Mouse (Mus musculus) kidney, embryonic 15.5 days (tissue): ENCODE results near the gene Mthfr. TPM values are rescaled to one million over a fixed set of nuclear protein-coding genes. Genes with fewer than 3 reads are reported as not detected.
A peak's percentile ranks its signal among the peaks of the same experiment; 100 is the strongest.

Source experiments
- ATAC-seq: fragments of 200-750 bp; cut with Nextera tagmentation; replicated peaks from 2 replicates; pipeline ENCODE4 v1.8.0; 2017; ENCODE audit warnings: moderate TSS enrichment; ENCODE audit not compliant: low FRiP score
- H3K27ac ChIP-seq: fragments of 300-500 bp; sonication (generic); 2 replicates; pipeline ENCODE4 v1.5.1; 2015; ENCODE audit warnings: mild to moderate bottlenecking, inconsistent platforms
- H3K27me3 ChIP-seq: fragments of 300-500 bp; sonication (generic); 2 replicates; pipeline ENCODE4 v1.6.1; 2015; ENCODE audit warnings: inconsistent platforms
- H3K36me3 ChIP-seq: fragments of 300-500 bp; sonication (generic); 2 replicates; pipeline ENCODE4 v1.6.1; 2015; ENCODE audit warnings: inconsistent platforms
- H3K4me1 ChIP-seq: fragments of 300-500 bp; sonication (generic); 2 replicates; pipeline ENCODE4 v1.6.1; 2015; ENCODE audit warnings: inconsistent platforms
- H3K4me2 ChIP-seq: fragments of 300-500 bp; sonication (generic); 2 replicates; pipeline ENCODE4 v1.6.1; 2015; ENCODE audit warnings: moderate library complexity, mild to moderate bottlenecking, inconsistent platforms
- H3K4me3 ChIP-seq: fragments of 300-500 bp; sonication (generic); replicated peaks from 2 replicates; pipeline ENCODE4 v1.5.1; 2015; ENCODE audit warnings: mild to moderate bottlenecking, inconsistent platforms
- H3K9ac ChIP-seq: fragments of 300-500 bp; sonication (generic); 2 replicates; pipeline ENCODE4 v1.6.1; 2015; ENCODE audit warnings: mild to moderate bottlenecking, inconsistent platforms
- H3K9me3 ChIP-seq: fragments of 300-500 bp; sonication (generic); replicated peaks from 2 replicates; pipeline ENCODE4 v1.6.1; 2016; ENCODE audit warnings: inconsistent platforms
- WGBS: fragments of 180-500 bp; shearing (Covaris S2); methylation state at CpG from one replicate; pipeline ENCODE4 v1.1.7; 2015; ENCODE audit warnings: mixed read lengths; 5-methylcytosine and 5-hydroxymethylcytosine counted together
- polyA plus RNA-seq: library from polyadenylated mRNA; unstranded; fragments of >200 nt; fragmentation: Nextera tagmentation; extraction: Ambion mirVana; gene quantifications from 2 replicates; pipeline ENCODE4 v1.2.1, GENCODE M21; 2015

Gene Mthfr
- polyA plus RNA-seq, 1 experiment from 2014 or later: 24.1 TPM

- ATAC-seq: no peak
- Histone ChIP-seq H3K4me1 (no peaks in the 10 kb centered on the region), H3K36me3 (peaks cover 96% of the 10 kb centered on the region), H3K27ac (no peak overlapping the region), H3K4me3 (no peak overlapping the region), H3K9ac (no peak overlapping the region), H3K9me3 (no peaks in the 10 kb centered on the region), H3K27me3 (no peaks in the 10 kb centered on the region), H3K4me2 (no peak overlapping the region)
- 74% methylated on average over 3 of the region's 3 CpGs for WGBS
Measured at GRCm38 (mm10) chr4:148016981-148017380, 21.9 kb upstream of the Mthfr start.

- no peaks in the 10 kb centered on the region for H3K9me3 ChIP-seq
- no peak overlapping the region for H3K4me3 ChIP-seq
- H3K36me3 ChIP-seq: peaks cover 96% of the 10 kb centered on the region
- no peak overlapping the region for H3K4me2 ChIP-seq
- H3K9ac ChIP-seq: no peak overlapping the region
- H3K27me3 ChIP-seq: no peaks in the 10 kb centered on the region
- no peak for ATAC-seq
- no peaks in the 10 kb centered on the region for H3K4me1 ChIP-seq
- WGBS: 86% methylated on average over 2 of the region's 2 CpGs
- H3K27ac ChIP-seq: no peak overlapping the region
Measured at GRCm38 (mm10) chr4:148018410-148018809, 20.5 kb upstream of the Mthfr start.

GRCm38 (mm10) chr4:148024003-148024402 is 14.9 kb upstream of the Mthfr start:
- WGBS: 90% methylated on average over 3 of the region's 3 CpGs
- no peak overlapping the region for H3K4me3 ChIP-seq
- H3K4me1 ChIP-seq: no peaks in the 10 kb centered on the region
- no peaks in the 10 kb centered on the region for H3K27me3 ChIP-seq
- no peaks in the 10 kb centered on the region for H3K9me3 ChIP-seq
- H3K4me2 ChIP-seq: no peak overlapping the region
- H3K36me3 ChIP-seq: peaks cover 92% of the 10 kb centered on the region
- H3K27ac ChIP-seq: no peak overlapping the region
- ATAC-seq: no peak
- H3K9ac ChIP-seq: no peak overlapping the region

GRCm38 (mm10) chr4:148029297-148029696 is 9.6 kb upstream of the Mthfr start:
- Histone ChIP-seq H3K9ac (no peak overlapping the region), H3K4me3 (no peak overlapping the region), H3K4me2 (no peak overlapping the region), H3K36me3 (peaks cover 62% of the 10 kb centered on the region), H3K27ac (no peak overlapping the region), H3K4me1 (no peaks in the 10 kb centered on the region), H3K9me3 (no peaks in the 10 kb centered on the region), H3K27me3 (no peaks in the 10 kb centered on the region)
- ATAC-seq: no peak
- 95% methylated on average over 7 of the region's 7 CpGs for WGBS

- no peak for ATAC-seq
- peaks cover 57% of the 10 kb centered on the region for H3K36me3 ChIP-seq
Measured at GRCm38 (mm10) chr4:148030506-148030905, 8.4 kb upstream of the Mthfr start.

GRCm38 (mm10) chr4:148033858-148034410 is 4.9 kb upstream of the Mthfr start:
- Histone ChIP-seq H3K4me3 (no peak overlapping the region), H3K4me2 (no peak overlapping the region), H3K9me3 (no peaks in the 10 kb centered on the region), H3K27ac (no peak overlapping the region), H3K4me1 (peaks cover 12% of the 10 kb centered on the region), H3K36me3 (peaks cover 36% of the 10 kb centered on the region), H3K27me3 (no peaks in the 10 kb centered on the region), H3K9ac (no peak overlapping the region)
- 74% methylated on average over 7 of the region's 7 CpGs for WGBS
- ATAC-seq: no peak

More at GRCm38 (mm10) chr4:148030506-148030905, 8.4 kb upstream of the Mthfr start:
- no peaks in the 10 kb centered on the region for H3K27me3 ChIP-seq
- no peak overlapping the region for H3K4me2 ChIP-seq
- H3K27ac ChIP-seq: no peak overlapping the region
- no peaks in the 10 kb centered on the region for H3K4me1 ChIP-seq
- WGBS: 77% methylated on average over 5 of the region's 5 CpGs
- no peaks in the 10 kb centered on the region for H3K9me3 ChIP-seq
- no peak overlapping the region for H3K9ac ChIP-seq
- no peak overlapping the region for H3K4me3 ChIP-seq

GRCm38 (mm10) chr4:148035440-148035839 is 3.4 kb upstream of the Mthfr start:
- 90% methylated on average over 3 of the region's 3 CpGs for WGBS
- H3K27ac ChIP-seq: no peak overlapping the region
- no peak overlapping the region for H3K4me2 ChIP-seq
- no peaks in the 10 kb centered on the region for H3K27me3 ChIP-seq
- peaks cover 25% of the 10 kb centered on the region for H3K4me1 ChIP-seq
- peaks cover 28% of the 10 kb centered on the region for H3K36me3 ChIP-seq
- H3K9me3 ChIP-seq: no peaks in the 10 kb centered on the region
- H3K9ac ChIP-seq: no peak overlapping the region
- ATAC-seq: no peak
- H3K4me3 ChIP-seq: no peak overlapping the region

GRCm38 (mm10) chr4:148038079-148038599 is 738 bp upstream of the Mthfr start:
- Histone ChIP-seq H3K9me3 (no peaks in the 10 kb centered on the region), H3K27ac (peak overlapping the region; percentile 86), H3K4me3 (peak overlapping the region; percentile 77), H3K4me2 (peak overlapping the region; percentile 79), H3K9ac (peak overlapping the region; percentile 66), H3K4me1 (peaks cover 52% of the 10 kb centered on the region), H3K27me3 (no peaks in the 10 kb centered on the region), H3K36me3 (peaks cover 27% of the 10 kb centered on the region)
- no peak for ATAC-seq
- WGBS: 8% methylated on average over 26 of the region's 26 CpGs

GRCm38 (mm10) chr4:148039254-148040028 is 564 bp downstream of the Mthfr start:
- H3K9me3 ChIP-seq: no peaks in the 10 kb centered on the region
- no peaks in the 10 kb centered on the region for H3K27me3 ChIP-seq
- H3K4me3 ChIP-seq: peak overlapping the region; percentile 77
- H3K36me3 ChIP-seq: peaks cover 31% of the 10 kb centered on the region
- 17% methylated on average over 19 of the region's 19 CpGs for WGBS
- H3K4me1 ChIP-seq: peaks cover 56% of the 10 kb centered on the region
- peak overlapping the region; percentile 59 for H3K9ac ChIP-seq
- peak overlapping the region; percentile 79 for H3K4me2 ChIP-seq
- peak overlapping the region; percentile 94 for H3K27ac ChIP-seq
- no peak for ATAC-seq

- peak overlapping the region; percentile 94 for H3K27ac ChIP-seq
- H3K36me3 ChIP-seq: peaks cover 35% of the 10 kb centered on the region
- H3K27me3 ChIP-seq: no peaks in the 10 kb centered on the region
- 0 out of 2 replicates have a peak, but pooled peaks have one; percentile 0 for ATAC-seq
- H3K9me3 ChIP-seq: no peaks in the 10 kb centered on the region
- peak overlapping the region; percentile 79 for H3K4me2 ChIP-seq
- H3K4me1 ChIP-seq: peaks cover 56% of the 10 kb centered on the region
- H3K9ac ChIP-seq: peak overlapping the region; percentile 42; the same call in 1 of the 2 replicates
- peak overlapping the region; percentile 77 for H3K4me3 ChIP-seq
- 60% methylated on average over 15 of the region's 15 CpGs for WGBS
Measured at GRCm38 (mm10) chr4:148040029-148040830, 1.4 kb downstream of the Mthfr start.

GRCm38 (mm10) chr4:148040933-148041610 is 2.2 kb downstream of the Mthfr start:
- no peaks in the 10 kb centered on the region for H3K27me3 ChIP-seq
- H3K4me3 ChIP-seq: peak overlapping the region; percentile 77
- peaks cover 60% of the 10 kb centered on the region for H3K4me1 ChIP-seq
- H3K4me2 ChIP-seq: peak overlapping the region; percentile 79
- peak overlapping the region; percentile 42 for H3K9ac ChIP-seq
- peaks cover 37% of the 10 kb centered on the region for H3K36me3 ChIP-seq
- under 1% methylated on average over 18 of the region's 19 CpGs for WGBS
- peak overlapping the region; percentile 94 for H3K27ac ChIP-seq
- ATAC-seq: peak; percentile 64
- H3K9me3 ChIP-seq: no peaks in the 10 kb centered on the region
